ENCODE assay signal across 8 mouse cellular contexts in genomic region chr12:117159669-117160210, GRCm38 (mm10).
DNase-seq lines count a peak whose midpoint lies in the region; ATAC-seq and TF ChIP-seq lines count a peak whose summit lies in the region.

No protein-coding gene starts in this region.

- no peaks in the 10 kb centered on the region for H3K9me3 ChIP-seq in heart, embryonic 12.5 days (replicated peaks)
- no peaks in the 10 kb centered on the region for H3K9me3 ChIP-seq in ES-E14 (ENCODE audit: control insufficient read depth, insufficient read depth, low read depth, low read length)
- H3K9me3 ChIP-seq in forebrain, embryonic 16.5 days (ENCODE audit: control insufficient read depth, low read length): no peaks in the 10 kb centered on the region
- no peaks in the 10 kb centered on the region for H3K9me3 ChIP-seq in midbrain, embryonic 11.5 days (ENCODE audit: control insufficient read depth, low read length)

- H3K4me2 ChIP-seq in heart, embryonic 12.5 days: peak overlapping the region; percentile 70
- H3K4me2 ChIP-seq in forebrain, embryonic 16.5 days (ENCODE audit: low read length): peak overlapping the region; percentile 57
- H3K4me2 ChIP-seq in midbrain, embryonic 11.5 days: peak overlapping the region; percentile 63

- 5% methylated on average over 15 of the region's 15 CpGs for WGBS in heart, embryonic 12.5 days
- 8% methylated on average over 15 of the region's 15 CpGs for WGBS in forebrain, embryonic 16.5 days
- whole genome bisulfite sequencing in midbrain, embryonic 11.5 days: 8% methylated on average over 13 of the region's 15 CpGs

- no peak for ATAC-seq in heart, embryonic 12.5 days (ENCODE audit: insufficient number of reproducible peaks, low FRiP score)
- ATAC-seq in forebrain, embryonic 16.5 days: no peak
- no peak for ATAC-seq in midbrain, embryonic 11.5 days (ENCODE audit: low FRiP score)

- intact Hi-C loops in heart, postnatal 14 days (cut with DNase I): no loop called here

- H3K9ac ChIP-seq in heart, embryonic 12.5 days: no peak overlapping the region
- no peak overlapping the region for H3K9ac ChIP-seq in ES-E14 (ENCODE audit: insufficient read depth, low read depth, low read length, poor library complexity, severe bottlenecking)
- peak overlapping the region; percentile 52 for H3K9ac ChIP-seq in forebrain, embryonic 16.5 days (replicated peaks; ENCODE audit: low read depth, low read length)
- H3K9ac ChIP-seq in midbrain, embryonic 11.5 days (ENCODE audit: low read length): peak overlapping the region; percentile 62

- H3K27me3 ChIP-seq in heart, embryonic 12.5 days (replicated peaks): peaks cover 80% of the 10 kb centered on the region
- peaks cover 38% of the 10 kb centered on the region for H3K27me3 ChIP-seq in forebrain, embryonic 16.5 days (replicated peaks; ENCODE audit: control insufficient read depth, insufficient read depth, low read length)
- no peaks in the 10 kb centered on the region for H3K27me3 ChIP-seq in midbrain, embryonic 11.5 days (ENCODE audit: control insufficient read depth, insufficient read depth, low read length)

- peak overlapping the region; percentile 42 for H3K4me3 ChIP-seq in heart, embryonic 12.5 days
- H3K4me3 ChIP-seq in ES-E14 (ENCODE audit: insufficient read depth in 1 of 2, low read depth in 1 of 2, low read length in 2 of 2, poor library complexity in 1 of 2, severe bottlenecking in 1 of 2): peak overlapping the region; percentile 0 to 35; a peak in 2 of 4 replicates
- H3K4me3 ChIP-seq in forebrain, embryonic 16.5 days (replicated peaks; ENCODE audit: low read length): peak overlapping the region; percentile 33
- peak overlapping the region; percentile 27 for H3K4me3 ChIP-seq in midbrain, embryonic 11.5 days (ENCODE audit: low read depth, low read length)

- in situ Hi-C loops in ES-E14 (cut with MboI; ENCODE audit: low sequenced_read_pairs in 2 of 2, unreplicated experiment in 2 of 2): loop anchor here in 1 of 2 experiments (10.0 kb wide), 2 partner anchors 125 to 1685 kb away; partner anchors contain the start of gene Sp8

- no peak overlapping the region for H3K27ac ChIP-seq in heart, embryonic 12.5 days (ENCODE audit: poor library complexity, severe bottlenecking)
- H3K27ac ChIP-seq in ES-E14 (ENCODE audit: insufficient read depth, low read depth, low read length, poor library complexity, severe bottlenecking): no peak overlapping the region
- H3K27ac ChIP-seq in forebrain, embryonic 16.5 days (ENCODE audit: low read length): peak overlapping the region; percentile 74
- peak overlapping the region; percentile 76 for H3K27ac ChIP-seq in midbrain, embryonic 11.5 days (ENCODE audit: low read depth, low read length)

- DNase-seq in heart, postnatal 14 days: no peak
- no peak for DNase-seq in ES-E14 (ENCODE audit: low read depth, low spot score)
- peak; percentile 94 for DNase-seq in midbrain, embryonic 11.5 days (ENCODE audit: low spot score, missing footprints)
- DNase-seq in testis, postnatal 10 days (ENCODE audit: low spot score): no peak
- DNase-seq in layer of hippocampus, postnatal 10 days (ENCODE audit: low spot score in 2 of 2): no peak
- DNase-seq in right cerebral cortex, adult 2 months (ENCODE audit: low spot score in 2 of 2): no peak

- H3K4me1 ChIP-seq in heart, embryonic 12.5 days (replicated peaks): peaks cover 19% of the 10 kb centered on the region
- H3K4me1 ChIP-seq in ES-E14 (ENCODE audit: control insufficient read depth in 2 of 2, insufficient read depth in 2 of 2, low read length in 2 of 2, poor library complexity in 1 of 2): peaks cover 0 to 4% of the 10 kb centered on the region in 2 experiments; a peak in 2 of 4 replicates
- H3K4me1 ChIP-seq in forebrain, embryonic 16.5 days (replicated peaks; ENCODE audit: control insufficient read depth, insufficient read depth, low read length): peaks cover 55% of the 10 kb centered on the region
- peaks cover 62% of the 10 kb centered on the region for H3K4me1 ChIP-seq in midbrain, embryonic 11.5 days (ENCODE audit: control insufficient read depth, insufficient read depth, low read length)

- no peaks in the 10 kb centered on the region for H3K36me3 ChIP-seq in heart, embryonic 12.5 days
- H3K36me3 ChIP-seq in ES-E14 (ENCODE audit: control insufficient read depth, insufficient read depth, low read length, poor library complexity, severe bottlenecking): no peaks in the 10 kb centered on the region
- H3K36me3 ChIP-seq in forebrain, embryonic 16.5 days (ENCODE audit: control insufficient read depth, insufficient read depth): no peaks in the 10 kb centered on the region
- H3K36me3 ChIP-seq in midbrain, embryonic 11.5 days (ENCODE audit: control insufficient read depth, insufficient read depth, low read length): peaks cover 12% of the 10 kb centered on the region

TF ChIP-seq in ES-E14, 5 proteins besides CTCF, POLR2A, EP300 and RAD21:
- TF ChIP-seq CHD2 (IDR thresholded peaks at IDR 0.05; ENCODE audit: low read depth, low read length): no peak
- no peak for TF ChIP-seq ZC3H11A (IDR thresholded peaks at IDR 0.05; ENCODE audit: borderline replicate concordance, low read depth, low read length)
- no peak for TF ChIP-seq HCFC1 (IDR thresholded peaks at IDR 0.05; ENCODE audit: borderline replicate concordance, insufficient read depth, low read length)
- no peak for TF ChIP-seq ZNF384 (IDR thresholded peaks at IDR 0.05; ENCODE audit: low read depth, low read length)
- TF ChIP-seq MAFK (IDR thresholded peaks at IDR 0.05; ENCODE audit: insufficient read depth, low read depth, low read length): no peak

Comparison
In these comparisons a context has a peak if more than half of its experiments do, and no peak if none do; other contexts are left out.
1. H3K27ac ChIP-seq: peak in forebrain, embryonic 16.5 days (single experiment) and midbrain, embryonic 11.5 days (single experiment); none in heart, embryonic 12.5 days (single experiment) and ES-E14 (single experiment).
2. H3K9ac ChIP-seq: peak in forebrain, embryonic 16.5 days (single experiment) and midbrain, embryonic 11.5 days (single experiment); none in heart, embryonic 12.5 days (single experiment) and ES-E14 (single experiment).
3. Peak in every context shown above with its lines, with median percentiles within 50 percentile points of each other: H3K4me2 ChIP-seq and H3K4me3 ChIP-seq.